Mouse (Mus musculus): ENCODE measurements around the gene Taok1. TPM values are rescaled to one million over a fixed set of nuclear protein-coding genes. Genes with fewer than 3 reads are reported as not detected.

Gene Taok1
- polyA plus RNA-seq, 1 experiment = 5.8 TPM

DNA sequence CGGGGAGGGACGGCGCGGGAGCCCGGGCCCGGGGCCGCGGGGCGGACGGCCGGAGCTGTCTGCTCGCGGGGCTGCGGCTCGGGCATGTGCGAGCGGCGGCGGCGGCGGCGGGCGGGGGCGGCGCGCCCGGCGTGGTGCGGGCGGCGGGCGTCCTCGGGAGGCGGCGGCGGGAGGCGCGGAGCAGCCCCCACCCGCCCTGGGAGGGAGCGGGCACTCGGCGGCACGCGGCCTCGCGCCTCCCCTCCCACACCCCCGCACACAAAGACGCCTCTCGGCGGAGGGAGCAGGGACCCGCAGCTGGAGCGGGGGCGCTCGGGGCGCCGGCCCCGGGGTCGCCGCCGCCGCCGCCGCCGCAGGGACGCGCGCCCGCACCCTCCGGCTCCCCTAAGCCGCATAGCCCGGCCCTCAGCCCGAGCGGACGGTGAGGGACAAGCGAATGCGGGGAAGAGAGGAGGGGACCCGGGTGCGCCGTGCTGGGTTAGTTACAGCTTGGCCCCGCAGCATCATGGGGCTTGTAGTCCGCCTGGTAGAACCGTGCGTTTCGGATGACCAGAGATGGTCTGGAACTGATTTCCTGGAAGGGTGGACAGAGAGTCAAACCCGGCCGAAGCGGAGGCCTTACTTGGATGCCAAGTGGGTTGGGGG, 117.9 kb downstream of the Taok1 start, which contains the start of gene Ankrd13b:
Gene Ankrd13b (minus strand): TSS at position 88 of the 645 bp plus-strand sequence.
- H3K27me3 ChIP-seq (ENCODE audit: control insufficient read depth, insufficient read depth, low read length) = peaks cover 3% of the 10 kb centered on the region; the same call in 1 of the 2 replicates
- no peak within 1 kb of the TSS for H3K27ac ChIP-seq (ENCODE audit: control insufficient read depth, insufficient read depth, low read depth, low read length)
- no peak for TF ChIP-seq POLR2A (IDR thresholded peaks at IDR 0.05; ENCODE audit: control insufficient read depth, low read depth, low read length)
- no peak for TF ChIP-seq CTCF (IDR thresholded peaks at IDR 0.05; ENCODE audit: control insufficient read depth, insufficient read depth, insufficient replicate concordance, low read depth, low read length)
- peak within 1 kb of the TSS; percentile 80 for H3K4me3 ChIP-seq (ENCODE audit: control insufficient read depth, low read depth, low read length)
- peaks cover 34% of the 10 kb centered on the region for H3K4me1 ChIP-seq (ENCODE audit: control insufficient read depth, insufficient read depth, low read length)
- peaks cover 1% of the 10 kb centered on the region for H3K36me3 ChIP-seq (ENCODE audit: control insufficient read depth, insufficient read depth, low read length)

DNA sequence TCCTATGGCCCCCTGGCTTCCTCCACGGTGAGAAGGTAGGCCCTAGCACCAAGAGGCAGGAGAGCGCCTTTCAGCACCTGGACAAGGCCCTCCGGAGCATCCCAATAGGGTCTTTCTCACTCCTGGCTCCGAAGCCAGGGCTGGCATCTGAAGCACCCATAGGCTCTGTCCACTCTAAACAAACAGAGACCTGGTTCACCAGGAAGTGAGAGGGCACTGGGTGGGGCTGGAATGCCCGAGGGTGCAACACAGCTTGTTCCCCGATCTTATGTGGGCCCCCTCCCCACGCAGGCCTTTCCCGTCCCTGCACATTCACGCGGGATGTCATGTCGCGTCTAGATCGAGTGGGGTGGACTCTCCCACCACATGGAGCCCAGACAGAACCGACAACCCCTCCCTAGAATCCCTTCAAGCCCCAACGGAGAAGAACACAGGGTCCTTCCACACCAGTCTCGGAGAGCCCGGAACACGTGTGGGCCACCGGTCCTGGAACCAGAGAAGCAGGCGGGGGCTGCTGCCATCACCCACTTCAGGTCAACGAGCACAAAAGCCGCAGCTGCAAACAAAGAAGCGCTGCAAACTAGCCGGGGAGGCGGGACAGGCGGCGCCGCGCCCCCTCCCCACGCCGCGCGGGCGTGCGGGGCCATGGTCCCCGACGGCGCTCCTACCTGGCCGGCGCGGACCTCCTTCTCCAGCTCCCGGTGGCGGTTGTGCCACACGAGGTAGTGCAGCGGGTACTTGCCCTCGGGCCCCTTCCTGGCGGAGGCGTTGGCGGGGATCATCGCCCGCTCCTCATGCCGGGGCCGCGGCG, 118.6 kb downstream of the Taok1 start:
- no peak overlapping the region for H3K27ac ChIP-seq (ENCODE audit: control insufficient read depth, insufficient read depth, low read depth, low read length)
- H3K36me3 ChIP-seq (ENCODE audit: control insufficient read depth, insufficient read depth, low read length) = no peaks in the 10 kb centered on the region
- TF ChIP-seq CTCF (IDR thresholded peaks at IDR 0.05; ENCODE audit: control insufficient read depth, insufficient read depth, insufficient replicate concordance, low read depth, low read length) = no peak
- no peak for TF ChIP-seq POLR2A (IDR thresholded peaks at IDR 0.05; ENCODE audit: control insufficient read depth, low read depth, low read length)
- H3K4me3 ChIP-seq (ENCODE audit: control insufficient read depth, low read depth, low read length) = peak overlapping the region; percentile 59
- H3K4me1 ChIP-seq (ENCODE audit: control insufficient read depth, insufficient read depth, low read length) = peaks cover 28% of the 10 kb centered on the region
- peaks cover 3% of the 10 kb centered on the region; the same call in 1 of the 2 replicates for H3K27me3 ChIP-seq (ENCODE audit: control insufficient read depth, insufficient read depth, low read length)

DNA sequence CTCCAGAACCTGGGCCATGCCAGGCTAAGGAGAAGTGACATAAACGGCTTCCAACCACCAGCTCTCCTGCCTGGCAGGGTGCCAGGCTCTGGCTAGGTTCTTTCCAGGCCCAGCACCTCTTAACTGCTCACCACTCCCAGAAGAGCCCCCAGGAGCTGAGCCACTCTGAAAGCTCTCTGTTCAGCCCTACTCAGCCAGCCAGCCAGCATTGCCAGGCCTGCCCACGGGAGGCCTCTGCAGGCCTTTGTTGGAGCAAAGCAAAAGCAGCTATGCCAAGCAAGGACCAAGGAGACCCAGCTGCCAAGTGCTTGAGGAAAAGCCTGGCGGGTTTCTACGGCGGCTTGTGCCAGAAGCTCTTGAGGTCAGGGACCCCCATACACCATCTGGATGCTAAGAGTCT, 120.8 kb downstream of the Taok1 start:
- peaks cover 3% of the 10 kb centered on the region; the same call in 1 of the 2 replicates for H3K27me3 ChIP-seq (ENCODE audit: control insufficient read depth, insufficient read depth, low read length)
- H3K36me3 ChIP-seq (ENCODE audit: control insufficient read depth, insufficient read depth, low read length) = no peaks in the 10 kb centered on the region
- peaks cover 18% of the 10 kb centered on the region for H3K4me1 ChIP-seq (ENCODE audit: control insufficient read depth, insufficient read depth, low read length)
- no peak overlapping the region for H3K4me3 ChIP-seq (ENCODE audit: control insufficient read depth, low read depth, low read length)
- H3K27ac ChIP-seq (ENCODE audit: control insufficient read depth, insufficient read depth, low read depth, low read length) = no peak overlapping the region
- no peak for TF ChIP-seq POLR2A (IDR thresholded peaks at IDR 0.05; ENCODE audit: control insufficient read depth, low read depth, low read length)
- no peak for TF ChIP-seq CTCF (IDR thresholded peaks at IDR 0.05; ENCODE audit: control insufficient read depth, insufficient read depth, insufficient replicate concordance, low read depth, low read length)

DNA sequence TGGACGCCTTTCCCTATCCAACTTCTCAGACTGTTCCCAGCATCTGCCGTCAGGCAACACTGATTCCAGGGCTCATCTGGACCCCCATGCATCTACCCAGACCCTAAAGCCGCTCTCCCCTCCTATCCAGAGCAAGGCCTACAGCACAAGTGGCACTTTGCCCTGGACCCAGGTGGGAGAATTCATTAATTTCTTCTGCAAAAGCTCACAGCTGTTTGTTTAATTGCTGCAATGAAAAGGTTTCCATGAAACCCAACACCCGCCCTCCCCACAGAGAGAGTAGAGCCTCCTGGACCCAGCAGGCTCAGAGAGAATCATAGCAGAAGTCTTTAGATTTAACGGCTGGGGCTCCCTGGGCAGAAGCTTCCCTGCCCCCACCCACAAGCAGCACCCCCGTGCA, 122.4 kb downstream of the Taok1 start:
- peaks cover 3% of the 10 kb centered on the region; the same call in 1 of the 2 replicates for H3K27me3 ChIP-seq (ENCODE audit: control insufficient read depth, insufficient read depth, low read length)
- H3K4me1 ChIP-seq (ENCODE audit: control insufficient read depth, insufficient read depth, low read length) = peaks cover 13% of the 10 kb centered on the region
- H3K27ac ChIP-seq (ENCODE audit: control insufficient read depth, insufficient read depth, low read depth, low read length) = no peak overlapping the region
- H3K36me3 ChIP-seq (ENCODE audit: control insufficient read depth, insufficient read depth, low read length) = no peaks in the 10 kb centered on the region
- H3K4me3 ChIP-seq (ENCODE audit: control insufficient read depth, low read depth, low read length) = no peak overlapping the region
- TF ChIP-seq POLR2A (IDR thresholded peaks at IDR 0.05; ENCODE audit: control insufficient read depth, low read depth, low read length) = no peak
- no peak for TF ChIP-seq CTCF (IDR thresholded peaks at IDR 0.05; ENCODE audit: control insufficient read depth, insufficient read depth, insufficient replicate concordance, low read depth, low read length)

DNA sequence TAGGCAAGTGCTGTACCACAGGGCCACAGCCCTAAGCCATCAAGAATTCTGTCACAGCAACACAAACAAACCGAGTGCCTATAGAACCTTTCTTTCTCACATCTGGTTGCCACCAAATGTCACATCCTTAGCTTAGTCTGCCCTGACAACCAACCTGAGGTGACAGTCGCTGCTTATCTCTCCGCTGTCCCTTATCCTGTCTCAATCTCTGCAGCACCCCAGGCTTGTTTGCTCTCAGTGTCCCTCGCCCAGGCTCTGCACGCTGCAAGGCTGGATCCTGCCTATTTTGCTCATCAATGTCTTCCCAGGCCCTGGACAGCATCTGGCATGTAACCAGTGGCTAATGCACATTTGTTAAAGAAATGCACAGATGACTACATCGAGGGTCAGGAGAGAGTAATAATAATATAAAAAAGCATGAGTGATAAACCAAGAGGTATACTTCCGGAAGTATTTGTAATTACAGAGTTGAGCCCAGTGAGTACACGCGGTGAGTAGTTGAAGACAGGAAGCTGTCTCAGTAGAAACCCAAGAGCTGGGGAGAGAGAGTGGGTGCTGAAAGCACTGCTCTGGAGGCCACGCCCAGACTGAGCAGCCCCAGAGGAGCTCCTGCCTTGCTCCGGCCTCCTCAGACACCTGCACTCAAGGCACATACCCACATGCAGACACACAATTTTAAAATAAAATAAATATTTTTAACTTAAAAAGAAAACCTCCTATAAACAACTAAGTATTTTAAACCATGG, 123.9 kb downstream of the Taok1 start:
- no peak overlapping the region for H3K4me3 ChIP-seq (ENCODE audit: control insufficient read depth, low read depth, low read length)
- TF ChIP-seq CTCF (IDR thresholded peaks at IDR 0.05; ENCODE audit: control insufficient read depth, insufficient read depth, insufficient replicate concordance, low read depth, low read length) = no peak
- no peak for TF ChIP-seq POLR2A (IDR thresholded peaks at IDR 0.05; ENCODE audit: control insufficient read depth, low read depth, low read length)
- H3K36me3 ChIP-seq (ENCODE audit: control insufficient read depth, insufficient read depth, low read length) = no peaks in the 10 kb centered on the region
- H3K27me3 ChIP-seq (ENCODE audit: control insufficient read depth, insufficient read depth, low read length) = no peaks in the 10 kb centered on the region
- peaks cover 2% of the 10 kb centered on the region for H3K4me1 ChIP-seq (ENCODE audit: control insufficient read depth, insufficient read depth, low read length)
- H3K27ac ChIP-seq (ENCODE audit: control insufficient read depth, insufficient read depth, low read depth, low read length) = no peak overlapping the region

DNA sequence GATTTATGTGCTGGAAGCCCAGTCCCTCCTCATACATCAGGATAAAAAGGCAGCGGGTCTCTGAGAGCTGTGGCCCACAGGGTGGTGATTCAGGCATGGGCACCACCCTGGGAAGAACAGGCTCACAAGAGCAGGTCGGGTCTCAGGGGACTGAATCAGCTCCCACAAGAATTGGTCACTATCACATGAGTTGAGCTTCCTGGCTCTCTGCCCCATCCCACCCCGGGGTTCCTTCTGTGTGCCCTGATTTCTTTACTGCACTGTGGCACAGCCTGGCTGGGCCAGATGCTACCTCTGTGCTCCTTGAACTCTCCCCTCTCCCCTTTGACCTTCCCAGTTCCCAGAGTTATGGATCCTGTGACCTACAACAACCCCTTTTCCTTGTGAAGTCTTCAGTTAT, 124.6 kb downstream of the Taok1 start:
- TF ChIP-seq CTCF (IDR thresholded peaks at IDR 0.05; ENCODE audit: control insufficient read depth, insufficient read depth, insufficient replicate concordance, low read depth, low read length) = no peak
- no peak for TF ChIP-seq POLR2A (IDR thresholded peaks at IDR 0.05; ENCODE audit: control insufficient read depth, low read depth, low read length)
- no peaks in the 10 kb centered on the region for H3K4me1 ChIP-seq (ENCODE audit: control insufficient read depth, insufficient read depth, low read length)
- no peak overlapping the region for H3K27ac ChIP-seq (ENCODE audit: control insufficient read depth, insufficient read depth, low read depth, low read length)
- H3K4me3 ChIP-seq (ENCODE audit: control insufficient read depth, low read depth, low read length) = no peak overlapping the region
- no peaks in the 10 kb centered on the region for H3K27me3 ChIP-seq (ENCODE audit: control insufficient read depth, insufficient read depth, low read length)
- no peaks in the 10 kb centered on the region for H3K36me3 ChIP-seq (ENCODE audit: control insufficient read depth, insufficient read depth, low read length)

Other genes starting within 250 kb of the Taok1 start
- 2.7 TPM in 2 replicates for gene Coro6, start 145.4 kb downstream of the Taok1 start, polyA plus RNA-seq (2012; rRNA removed)
- gene Ankrd13b, start 118.1 kb downstream of the Taok1 start, polyA plus RNA-seq (2012; rRNA removed) = 2.9 and 3.6 TPM in 2 replicates
- gene Git1, start 114.3 kb downstream of the Taok1 start, polyA plus RNA-seq (2012; rRNA removed) = 566 and 585 TPM in 2 replicates
- 0.17 and 0.28 TPM in 2 replicates for gene Abhd15, start 92.7 kb downstream of the Taok1 start, polyA plus RNA-seq (2012; rRNA removed)
- 46.7 and 54.1 TPM in 2 replicates for gene Trp53i13, start 91.8 kb downstream of the Taok1 start, polyA plus RNA-seq (2012; rRNA removed)
- gene Gm10392, start 88.6 kb downstream of the Taok1 start, polyA plus RNA-seq (2012; rRNA removed) = not detected in 2 replicates
- gene Nufip2, start 78.3 kb upstream of the Taok1 start, polyA plus RNA-seq (2012; rRNA removed) = 12.1 and 14.4 TPM in 2 replicates
- not detected in 2 replicates for gene Cryba1, start 117.5 kb upstream of the Taok1 start, polyA plus RNA-seq (2012; rRNA removed)
- 13.4 and 13.6 TPM in 2 replicates for gene Myo18a, start 155.4 kb upstream of the Taok1 start, polyA plus RNA-seq (2012; rRNA removed)
- gene Gm10277, start 179.9 kb upstream of the Taok1 start, polyA plus RNA-seq (2012; rRNA removed) = not detected in 2 replicates

All from testis, adult 2 months (tissue).